Mouse (Mus musculus) kidney, embryonic 15.5 days (tissue): Measurements from ENCODE around the gene Ccdc69. TPM values are rescaled to one million over a fixed set of nuclear protein-coding genes. Genes with fewer than 3 reads are reported as not detected.

Experiments used
- ATAC-seq: fragments of 200-750 bp; cut with Nextera tagmentation; replicated peaks from 2 replicates; pipeline ENCODE4 v1.8.0; 2017; ENCODE audit warnings: moderate TSS enrichment; ENCODE audit not compliant: low FRiP score
- H3K27ac ChIP-seq: fragments of 300-500 bp; sonication (generic); 2 replicates; pipeline ENCODE4 v1.5.1; 2015; ENCODE audit warnings: mild to moderate bottlenecking, inconsistent platforms
- H3K27me3 ChIP-seq: fragments of 300-500 bp; sonication (generic); 2 replicates; pipeline ENCODE4 v1.6.1; 2015; ENCODE audit warnings: inconsistent platforms
- H3K36me3 ChIP-seq: fragments of 300-500 bp; sonication (generic); 2 replicates; pipeline ENCODE4 v1.6.1; 2015; ENCODE audit warnings: inconsistent platforms
- H3K4me1 ChIP-seq: fragments of 300-500 bp; sonication (generic); 2 replicates; pipeline ENCODE4 v1.6.1; 2015; ENCODE audit warnings: inconsistent platforms
- H3K4me2 ChIP-seq: fragments of 300-500 bp; sonication (generic); 2 replicates; pipeline ENCODE4 v1.6.1; 2015; ENCODE audit warnings: moderate library complexity, mild to moderate bottlenecking, inconsistent platforms
- H3K4me3 ChIP-seq: fragments of 300-500 bp; sonication (generic); replicated peaks from 2 replicates; pipeline ENCODE4 v1.5.1; 2015; ENCODE audit warnings: mild to moderate bottlenecking, inconsistent platforms
- H3K9ac ChIP-seq: fragments of 300-500 bp; sonication (generic); 2 replicates; pipeline ENCODE4 v1.6.1; 2015; ENCODE audit warnings: mild to moderate bottlenecking, inconsistent platforms
- H3K9me3 ChIP-seq: fragments of 300-500 bp; sonication (generic); replicated peaks from 2 replicates; pipeline ENCODE4 v1.6.1; 2016; ENCODE audit warnings: inconsistent platforms
- WGBS: fragments of 180-500 bp; shearing (Covaris S2); methylation state at CpG from one replicate; pipeline ENCODE4 v1.1.7; 2015; ENCODE audit warnings: mixed read lengths; 5-methylcytosine and 5-hydroxymethylcytosine counted together
- polyA plus RNA-seq: library from polyadenylated mRNA; unstranded; fragments of >200 nt; fragmentation: Nextera tagmentation; extraction: Ambion mirVana; gene quantifications from 2 replicates; pipeline ENCODE4 v1.2.1, GENCODE M21; 2015

The Ccdc69 gene
- polyA plus RNA-seq, 1 experiment from 2014 or later: 3.3 TPM

- H3K9me3 ChIP-seq: no peaks in the 10 kb centered on the region
- WGBS: 57% methylated on average over 2 of the region's 2 CpGs
- peaks cover 8% of the 10 kb centered on the region; the same call in 1 of the 2 replicates for H3K4me1 ChIP-seq
- no peak overlapping the region for H3K4me2 ChIP-seq
- H3K27ac ChIP-seq: no peak overlapping the region
- no peaks in the 10 kb centered on the region for H3K27me3 ChIP-seq
- H3K4me3 ChIP-seq: no peak overlapping the region
- no peak for ATAC-seq
- no peak overlapping the region for H3K9ac ChIP-seq
- no peaks in the 10 kb centered on the region for H3K36me3 ChIP-seq
Observed at GRCm38 (mm10) chr11:55069023-55069422, 8.9 kb downstream of the Ccdc69 start.

DNA sequence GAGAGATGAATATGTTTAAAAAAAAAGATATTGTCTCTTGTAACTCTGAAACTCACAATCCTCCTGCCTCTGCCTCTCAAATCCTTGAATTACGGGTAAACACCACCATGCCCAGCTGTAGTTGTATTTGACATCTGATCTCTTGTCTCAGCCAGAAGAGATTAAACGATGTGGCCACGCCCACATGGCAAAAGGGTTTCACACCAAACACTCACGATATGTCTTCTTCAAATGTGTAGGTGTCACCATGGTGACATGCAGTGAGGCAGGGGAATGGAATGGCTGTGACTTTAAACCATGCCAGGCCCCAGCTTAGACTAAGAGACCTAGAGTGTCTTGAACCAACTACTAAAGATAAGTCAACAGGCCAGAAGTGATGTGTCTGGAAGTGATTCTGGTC is 11.0 kb downstream of the Ccdc69 start:
- Histone ChIP-seq H3K27me3 (no peaks in the 10 kb centered on the region), H3K9me3 (no peaks in the 10 kb centered on the region), H3K9ac (no peak overlapping the region), H3K4me3 (no peak overlapping the region), H3K27ac (no peak overlapping the region), H3K36me3 (no peaks in the 10 kb centered on the region), H3K4me2 (no peak overlapping the region), H3K4me1 (peaks cover 4% of the 10 kb centered on the region; the same call in 1 of the 2 replicates)
- no peak for ATAC-seq
- WGBS: 54% methylated on average over 4 of the region's 4 CpGs

DNA sequence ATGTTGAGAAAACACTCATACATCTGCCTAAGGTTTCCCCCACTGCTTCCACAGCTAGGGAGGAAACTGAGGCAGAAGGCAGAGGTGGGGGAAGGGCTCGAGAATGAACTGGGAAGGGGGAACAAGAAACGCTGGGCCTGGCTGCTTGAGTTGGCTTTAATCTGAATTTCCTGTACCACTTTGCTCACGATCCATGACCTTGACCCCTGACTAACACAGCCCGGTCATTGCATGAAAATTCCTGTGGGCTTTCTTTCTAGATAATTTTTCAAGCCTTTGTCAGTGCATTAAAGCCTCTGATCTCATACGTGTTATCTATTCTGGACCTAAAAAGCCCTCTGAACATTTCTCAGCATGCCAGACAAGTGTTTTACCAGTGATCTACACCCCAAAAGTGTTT is 15.1 kb downstream of the Ccdc69 start:
- Histone ChIP-seq H3K27me3 (no peaks in the 10 kb centered on the region), H3K9me3 (no peaks in the 10 kb centered on the region), H3K9ac (no peak overlapping the region), H3K36me3 (no peaks in the 10 kb centered on the region), H3K27ac (no peak overlapping the region), H3K4me2 (no peak overlapping the region), H3K4me3 (no peak overlapping the region), H3K4me1 (no peaks in the 10 kb centered on the region)
- ATAC-seq: no peak
- WGBS: 32% methylated on average over 5 of the region's 5 CpGs

- no peak for ATAC-seq
- 91% methylated on average over 5 of the region's 5 CpGs for WGBS
- no peak overlapping the region for H3K9ac ChIP-seq
- no peaks in the 10 kb centered on the region for H3K27me3 ChIP-seq
- no peak overlapping the region for H3K27ac ChIP-seq
- H3K36me3 ChIP-seq: no peaks in the 10 kb centered on the region
- H3K4me3 ChIP-seq: no peak overlapping the region
- no peaks in the 10 kb centered on the region for H3K9me3 ChIP-seq
- H3K4me1 ChIP-seq: no peaks in the 10 kb centered on the region
- no peak overlapping the region for H3K4me2 ChIP-seq
Observed at GRCm38 (mm10) chr11:55060802-55061201, 17.1 kb downstream of the Ccdc69 start.

GRCm38 (mm10) chr11:55057511-55057910 is 20.4 kb downstream of the Ccdc69 start:
- Histone ChIP-seq H3K27me3 (no peaks in the 10 kb centered on the region), H3K36me3 (no peaks in the 10 kb centered on the region), H3K9me3 (no peaks in the 10 kb centered on the region), H3K27ac (no peak overlapping the region), H3K9ac (no peak overlapping the region), H3K4me3 (no peak overlapping the region), H3K4me2 (no peak overlapping the region), H3K4me1 (no peaks in the 10 kb centered on the region)
- WGBS: 85% methylated on average over 3 of the region's 3 CpGs
- no peak for ATAC-seq

GRCm38 (mm10) chr11:55050837-55051510 is 27.0 kb downstream of the Ccdc69 start:
- Histone ChIP-seq H3K9ac (no peak overlapping the region), H3K27me3 (no peaks in the 10 kb centered on the region), H3K4me2 (no peak overlapping the region), H3K27ac (peak overlapping the region; percentile 34; the same call in 1 of the 2 replicates), H3K4me1 (peaks cover 13% of the 10 kb centered on the region), H3K4me3 (no peak overlapping the region), H3K9me3 (no peaks in the 10 kb centered on the region), H3K36me3 (no peaks in the 10 kb centered on the region)
- no peak for ATAC-seq
- WGBS: 43% methylated on average over 7 of the region's 7 CpGs

GRCm38 (mm10) chr11:55046600-55046999 is 31.3 kb downstream of the Ccdc69 start:
- no peak overlapping the region for H3K9ac ChIP-seq
- no peak overlapping the region for H3K4me3 ChIP-seq
- no peaks in the 10 kb centered on the region for H3K27me3 ChIP-seq
- no peak for ATAC-seq
- 60% methylated on average over 5 of the region's 5 CpGs for WGBS
- no peak overlapping the region for H3K4me2 ChIP-seq
- no peaks in the 10 kb centered on the region for H3K9me3 ChIP-seq
- no peaks in the 10 kb centered on the region for H3K36me3 ChIP-seq
- H3K4me1 ChIP-seq: peaks cover 13% of the 10 kb centered on the region
- H3K27ac ChIP-seq: no peak overlapping the region

DNA sequence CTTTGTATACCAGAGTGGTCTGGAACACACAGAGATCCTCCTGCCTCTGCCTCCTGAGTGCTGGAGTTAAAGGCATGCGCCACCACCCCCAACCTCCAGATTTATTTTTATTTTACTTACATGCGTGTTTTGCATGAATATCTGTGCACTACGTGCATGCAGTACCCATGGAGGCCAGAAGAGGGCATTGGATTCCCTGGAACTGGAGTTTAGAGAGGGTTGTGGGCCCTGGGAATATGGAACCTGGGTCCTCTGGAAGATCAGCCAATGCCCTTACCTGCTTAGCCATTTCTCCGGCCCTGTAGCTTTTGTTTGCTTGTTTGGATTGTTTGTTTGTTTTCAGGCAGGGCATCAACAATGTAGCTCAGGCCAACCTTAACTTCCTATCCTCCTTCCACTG is 36.6 kb downstream of the Ccdc69 start:
- H3K4me1 ChIP-seq: no peaks in the 10 kb centered on the region
- 78% methylated on average over 4 of the region's 4 CpGs for WGBS
- H3K36me3 ChIP-seq: no peaks in the 10 kb centered on the region
- H3K9ac ChIP-seq: no peak overlapping the region
- ATAC-seq: no peak
- H3K27ac ChIP-seq: no peak overlapping the region
- no peak overlapping the region for H3K4me3 ChIP-seq
- no peaks in the 10 kb centered on the region for H3K27me3 ChIP-seq
- H3K4me2 ChIP-seq: no peak overlapping the region
- no peaks in the 10 kb centered on the region for H3K9me3 ChIP-seq

GRCm38 (mm10) chr11:55039591-55039990 is 38.3 kb downstream of the Ccdc69 start:
- Histone ChIP-seq H3K27me3 (no peaks in the 10 kb centered on the region), H3K27ac (no peak overlapping the region), H3K4me3 (no peak overlapping the region), H3K9me3 (no peaks in the 10 kb centered on the region), H3K4me1 (no peaks in the 10 kb centered on the region), H3K36me3 (no peaks in the 10 kb centered on the region), H3K4me2 (no peak overlapping the region), H3K9ac (no peak overlapping the region)
- peak; percentile 60; the same call in 1 of the 2 replicates for ATAC-seq
- WGBS: 4% methylated on average over 9 of the region's 9 CpGs

DNA sequence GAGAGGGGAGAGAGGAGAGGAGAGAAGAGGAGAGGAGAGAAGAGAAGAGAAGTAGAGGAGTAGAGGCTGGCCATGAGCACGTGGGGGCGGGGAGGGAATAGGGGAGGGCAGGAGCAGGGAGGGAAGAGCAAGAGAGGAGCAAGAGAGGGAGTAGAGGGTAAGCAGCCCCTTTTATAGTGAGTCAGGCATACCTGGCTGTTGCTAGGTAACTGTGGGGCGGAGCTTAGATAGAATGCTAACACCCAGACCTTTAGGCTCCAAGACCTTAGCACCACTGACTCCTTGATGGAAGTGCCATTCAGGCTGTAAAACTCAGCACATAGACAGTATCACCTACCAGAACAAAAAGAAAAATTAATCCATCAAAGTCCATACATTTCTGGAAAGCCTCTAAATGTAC is 41.3 kb downstream of the Ccdc69 start:
- Histone ChIP-seq H3K27me3 (no peaks in the 10 kb centered on the region), H3K36me3 (no peaks in the 10 kb centered on the region), H3K4me1 (peaks cover 23% of the 10 kb centered on the region), H3K4me3 (no peak overlapping the region), H3K27ac (no peak overlapping the region), H3K4me2 (no peak overlapping the region), H3K9me3 (no peaks in the 10 kb centered on the region), H3K9ac (no peak overlapping the region)
- ATAC-seq: no peak
- WGBS: 30% methylated on average over 3 of the region's 3 CpGs

DNA sequence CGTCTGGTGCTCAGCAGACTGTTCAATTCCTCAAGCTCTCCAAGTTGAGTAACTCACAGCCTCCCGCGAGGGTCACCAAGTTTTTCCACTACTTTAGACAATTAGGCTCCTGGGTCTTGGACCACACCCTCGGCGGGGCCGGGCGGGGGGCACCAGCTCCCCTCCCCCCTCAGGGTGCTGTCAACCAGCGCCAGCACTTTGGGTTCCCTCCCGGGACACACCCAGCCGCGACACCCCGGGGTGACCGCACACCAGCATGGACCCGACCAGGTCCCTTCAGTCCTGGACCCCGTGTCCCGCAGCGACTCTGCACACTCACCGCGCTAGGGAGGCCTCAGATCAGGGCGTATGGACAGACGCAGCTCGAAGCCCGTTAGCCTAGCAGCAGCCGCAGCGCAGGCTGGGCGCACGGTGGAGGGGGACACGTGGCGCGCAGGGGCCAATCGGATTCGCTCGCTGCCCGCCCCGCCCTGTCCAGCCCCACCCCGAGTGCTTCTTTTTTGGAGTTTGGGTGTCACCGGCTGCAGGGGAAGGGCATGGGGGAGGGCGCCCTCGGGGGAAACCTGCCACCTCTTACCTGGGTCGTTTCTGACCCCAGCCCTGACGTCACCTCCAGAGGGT is 44.8 kb downstream of the Ccdc69 start, which contains the start of gene Anxa6:
Gene Anxa6 (minus strand): TSS at position 406 of the 621 bp plus-strand sequence.
- 0% methylated on average over 41 of the region's 41 CpGs for WGBS
- H3K4me2 ChIP-seq: peak within 1 kb of the TSS; percentile 96
- H3K9ac ChIP-seq: peak within 1 kb of the TSS; percentile 72
- peak within 1 kb of the TSS; percentile 72 for H3K27ac ChIP-seq
- peak within 1 kb of the TSS; percentile 75 for H3K4me3 ChIP-seq
- H3K4me1 ChIP-seq: peaks cover 47% of the 10 kb centered on the region
- no peaks in the 10 kb centered on the region for H3K9me3 ChIP-seq
- peak; percentile 95 for ATAC-seq
- no peaks in the 10 kb centered on the region for H3K36me3 ChIP-seq
- H3K27me3 ChIP-seq: no peaks in the 10 kb centered on the region

DNA sequence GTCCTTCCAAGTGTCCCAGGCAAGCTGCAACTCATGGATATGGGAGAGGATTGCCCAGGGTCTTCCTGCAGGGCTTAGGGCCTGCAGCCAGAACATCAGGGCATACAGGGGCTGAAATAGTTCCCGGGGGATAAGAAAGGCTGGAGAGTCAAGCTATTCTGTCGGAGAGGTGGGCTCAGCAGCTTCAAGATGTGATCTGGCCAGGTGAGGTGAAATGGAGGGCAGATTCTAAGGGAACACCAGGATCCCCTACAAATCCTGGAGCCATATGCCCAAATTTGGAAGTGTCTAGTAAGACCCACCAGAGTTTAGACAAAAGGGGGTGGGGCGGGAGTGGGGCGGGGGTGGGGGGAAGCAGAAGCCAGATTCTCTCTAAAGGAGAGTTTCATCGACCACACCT is 45.6 kb downstream of the Ccdc69 start:
- no peak for ATAC-seq
- H3K4me2 ChIP-seq: peak overlapping the region; percentile 96
- H3K27ac ChIP-seq: peak overlapping the region; percentile 72
- H3K27me3 ChIP-seq: no peaks in the 10 kb centered on the region
- peak overlapping the region; percentile 75 for H3K4me3 ChIP-seq
- WGBS: 19% methylated on average over 5 of the region's 5 CpGs
- no peaks in the 10 kb centered on the region for H3K9me3 ChIP-seq
- H3K36me3 ChIP-seq: no peaks in the 10 kb centered on the region
- H3K4me1 ChIP-seq: peaks cover 56% of the 10 kb centered on the region
- H3K9ac ChIP-seq: peak overlapping the region; percentile 72

GRCm38 (mm10) chr11:55031991-55032280 is 46.0 kb downstream of the Ccdc69 start:
- Histone ChIP-seq H3K36me3 (no peaks in the 10 kb centered on the region), H3K4me1 (peaks cover 59% of the 10 kb centered on the region), H3K27ac (peak overlapping the region; percentile 72), H3K27me3 (no peaks in the 10 kb centered on the region), H3K4me3 (peak overlapping the region; percentile 75), H3K4me2 (peak overlapping the region; percentile 96), H3K9me3 (no peaks in the 10 kb centered on the region), H3K9ac (peak overlapping the region; percentile 72)
- ATAC-seq: no peak
- WGBS: 24% methylated on average over 2 of the region's 4 CpGs
